Mouse (Mus musculus) myocyte (in vitro differentiated cells): ENCODE measurements at regions not wholly inside any gene's neighbourhood (a gene's known extent, or its start where the extent isn't known, plus 50 kb on each side); places are given as distances from the start of the nearest gene placed in this dataset.

Experiments used
- H3K27me3 ChIP-seq: one replicate; pipeline ENCODE4 v1.6.1; 2011; ENCODE audit not compliant: control insufficient read depth, insufficient read depth, insufficient read length
- H3K36me3 ChIP-seq: one replicate; pipeline ENCODE4 v1.6.1; 2011; ENCODE audit not compliant: control insufficient read depth, insufficient read depth
- H3K4me2 ChIP-seq: one replicate; pipeline ENCODE4 v1.6.1; 2011; ENCODE audit warnings: low read depth, control low read depth
- H3K4me3 ChIP-seq: one replicate; pipeline ENCODE4 v1.5.1; 2011; ENCODE audit warnings: mild to moderate bottlenecking, control low read depth, moderate library complexity
- H3K79me2 ChIP-seq: one replicate; pipeline ENCODE4 v1.6.1; 2011; ENCODE audit not compliant: control insufficient read depth, insufficient read depth
- H3ac ChIP-seq: one replicate; pipeline ENCODE4 v1.6.1; 2011; ENCODE audit not compliant: control insufficient read depth, insufficient read length
- CEBPB ChIP-seq: IDR thresholded peaks from 2 replicates; pipeline ENCODE4 v1.6.1; 2011; ENCODE audit warnings: mild to moderate bottlenecking, moderate library complexity; ENCODE audit not compliant: poor library complexity, insufficient read depth, severe bottlenecking
- E2F4 ChIP-seq: IDR thresholded peaks from one replicate; pipeline ENCODE4 v1.6.1; 2011; ENCODE audit warnings: mild to moderate bottlenecking, control low read depth, moderate library complexity; ENCODE audit not compliant: insufficient read depth
- MAX ChIP-seq: IDR thresholded peaks from one replicate; pipeline ENCODE4 v1.6.1; 2011; ENCODE audit warnings: low read depth, mild to moderate bottlenecking, control low read depth
- MYOD1 ChIP-seq, 3 experiments: IDR thresholded peaks; one replicate each; pipeline ENCODE4 v1.6.1; 2011; ENCODE audit warnings: control low read depth in 2 of 3, low read depth in 2 of 3, mild to moderate bottlenecking in 2 of 3, moderate library complexity in 1 of 3; ENCODE audit not compliant: insufficient read length in 2 of 3, control insufficient read depth in 1 of 3
- MYOG ChIP-seq, 3 experiments: IDR thresholded peaks; one replicate each; pipeline ENCODE4 v1.6.1; 2011; ENCODE audit warnings: control low read depth in 2 of 3, low read depth in 2 of 3, mild to moderate bottlenecking in 2 of 3; ENCODE audit not compliant: insufficient read length in 2 of 3, control insufficient read depth in 1 of 3, insufficient read depth in 1 of 3
- POLR2A ChIP-seq: IDR thresholded peaks from one replicate; pipeline ENCODE4 v1.6.1; 2011; ENCODE audit warnings: low read depth, mild to moderate bottlenecking, control low read depth, moderate library complexity; ENCODE audit not compliant: insufficient read length
- POLR2AphosphoS2 ChIP-seq: IDR thresholded peaks from one replicate; pipeline ENCODE4 v1.6.1; 2011; ENCODE audit warnings: low read depth, control low read depth; ENCODE audit not compliant: insufficient read length
- REST ChIP-seq: IDR thresholded peaks from one replicate; pipeline ENCODE4 v1.6.1; 2011; ENCODE audit warnings: mild to moderate bottlenecking, control low read depth, moderate library complexity; ENCODE audit not compliant: insufficient read depth, insufficient read length
- SRF ChIP-seq: IDR thresholded peaks from one replicate; pipeline ENCODE4 v1.6.1; 2011; ENCODE audit warnings: low read depth; ENCODE audit not compliant: control insufficient read depth, insufficient read length
- TCF12 ChIP-seq: IDR thresholded peaks from one replicate; pipeline ENCODE4 v1.6.1; 2011; ENCODE audit warnings: mild to moderate bottlenecking, control low read depth; ENCODE audit not compliant: poor library complexity, insufficient read depth, severe bottlenecking
- TCF3 ChIP-seq: IDR thresholded peaks from one replicate; pipeline ENCODE4 v1.6.1; 2011; ENCODE audit warnings: low read depth, control low read depth; ENCODE audit not compliant: insufficient read length
- USF1 ChIP-seq: IDR thresholded peaks from one replicate; pipeline ENCODE4 v1.6.1; 2011; ENCODE audit warnings: low read depth, mild to moderate bottlenecking, control low read depth, moderate library complexity

DNA sequence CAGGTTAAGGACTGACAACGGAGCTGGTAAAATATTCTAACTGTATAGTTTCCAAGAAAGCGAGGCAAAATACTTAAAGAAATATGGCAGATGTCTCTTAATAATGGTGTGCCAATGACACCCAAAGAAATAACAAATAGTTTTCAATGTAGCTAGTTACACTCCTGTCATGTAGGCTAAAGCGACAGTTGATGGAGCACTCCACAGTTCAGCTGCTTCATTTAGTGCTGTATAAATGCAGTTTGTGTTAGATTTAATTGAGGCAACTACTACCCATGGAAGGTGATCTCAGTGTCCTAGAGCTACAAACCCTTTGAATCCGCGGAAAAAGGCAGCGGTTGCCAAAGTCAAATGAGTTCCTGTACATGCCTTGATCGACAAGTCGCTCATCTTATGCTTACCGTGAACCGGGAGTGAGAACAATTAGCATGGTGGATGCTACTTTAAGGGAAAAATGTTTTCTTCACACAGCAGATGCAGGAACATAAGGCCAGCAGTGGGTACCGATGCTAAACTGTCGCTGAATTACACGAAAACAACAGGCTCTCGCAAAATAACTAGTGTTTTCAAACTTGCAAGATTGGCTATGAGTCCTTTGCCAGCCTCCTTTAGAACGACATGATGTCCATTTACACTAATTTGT is 961.4 kb downstream of the Mat2b start:
- no peaks in the 10 kb centered on the region for H3K27me3 ChIP-seq
- no peak overlapping the region for H3K4me2 ChIP-seq
- H3ac ChIP-seq = no peak overlapping the region
- no peaks in the 10 kb centered on the region for H3K79me2 ChIP-seq
- no peak for TF ChIP-seq TCF3
- no peak for TF ChIP-seq SRF
- no peak for TF ChIP-seq MYOD1 (IDR thresholded peaks at IDR 0.05; ENCODE audit: control insufficient read depth in 1 of 3, insufficient read length in 2 of 3, low read depth in 2 of 3)
- no peak for TF ChIP-seq E2F4
- no peak for TF ChIP-seq POLR2AphosphoS2
- TF ChIP-seq CEBPB = no peak
- H3K36me3 ChIP-seq = no peaks in the 10 kb centered on the region
- H3K4me3 ChIP-seq = no peak overlapping the region

GRCm38 (mm10) chr11:39723621-39724020 is 971.4 kb downstream of the Mat2b start:
- Histone ChIP-seq H3ac (no peak overlapping the region), H3K4me3 (no peak overlapping the region), H3K4me2 (no peak overlapping the region), H3K36me3 (no peaks in the 10 kb centered on the region), H3K79me2 (no peaks in the 10 kb centered on the region), H3K27me3 (no peaks in the 10 kb centered on the region)
- no peak for TF ChIP-seq MYOG (IDR thresholded peaks at IDR 0.05; ENCODE audit: control insufficient read depth in 1 of 3, insufficient read depth in 1 of 3, insufficient read length in 2 of 3, low read depth in 2 of 3)
- no peak for TF ChIP-seq TCF12
- no peak for TF ChIP-seq REST
- TF ChIP-seq SRF = no peak
- no peak for TF ChIP-seq TCF3
- TF ChIP-seq POLR2AphosphoS2 = no peak
- TF ChIP-seq CEBPB = no peak
- TF ChIP-seq MYOD1 (IDR thresholded peaks at IDR 0.05; ENCODE audit: control insufficient read depth in 1 of 3, insufficient read length in 2 of 3, low read depth in 2 of 3) = no peak
- TF ChIP-seq E2F4 = no peak
- no peak for TF ChIP-seq POLR2A
- TF ChIP-seq USF1 = no peak
- TF ChIP-seq MAX = no peak

DNA sequence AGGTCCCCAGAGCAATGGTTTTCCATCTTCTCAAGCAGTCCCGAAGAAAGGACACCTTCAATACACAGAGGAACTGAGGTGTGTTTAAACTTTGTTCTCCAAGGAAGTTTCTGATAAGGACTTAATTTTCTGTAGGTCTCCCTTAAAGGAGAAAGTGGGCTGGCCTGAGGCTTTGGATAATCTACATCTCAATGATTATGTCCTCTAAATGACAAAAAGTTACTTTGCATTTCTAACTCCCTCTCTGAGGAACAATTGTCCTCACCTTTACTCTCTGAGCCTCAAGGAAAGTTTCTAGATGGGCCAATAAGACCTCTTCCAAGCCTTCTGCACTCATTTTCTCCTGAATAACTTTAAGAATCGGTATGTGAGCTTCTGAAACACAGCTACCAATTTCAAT is 1016.5 kb downstream of the Mat2b start:
- Histone ChIP-seq H3K27me3 (no peaks in the 10 kb centered on the region), H3K79me2 (no peaks in the 10 kb centered on the region), H3K4me3 (no peak overlapping the region), H3ac (no peak overlapping the region), H3K4me2 (no peak overlapping the region), H3K36me3 (no peaks in the 10 kb centered on the region)
- no peak for TF ChIP-seq POLR2A
- TF ChIP-seq CEBPB = no peak
- no peak for TF ChIP-seq SRF
- no peak for TF ChIP-seq USF1
- TF ChIP-seq MYOD1 (IDR thresholded peaks at IDR 0.05; ENCODE audit: control insufficient read depth in 1 of 3, insufficient read length in 2 of 3, low read depth in 2 of 3) = no peak
- TF ChIP-seq TCF3 = no peak

DNA sequence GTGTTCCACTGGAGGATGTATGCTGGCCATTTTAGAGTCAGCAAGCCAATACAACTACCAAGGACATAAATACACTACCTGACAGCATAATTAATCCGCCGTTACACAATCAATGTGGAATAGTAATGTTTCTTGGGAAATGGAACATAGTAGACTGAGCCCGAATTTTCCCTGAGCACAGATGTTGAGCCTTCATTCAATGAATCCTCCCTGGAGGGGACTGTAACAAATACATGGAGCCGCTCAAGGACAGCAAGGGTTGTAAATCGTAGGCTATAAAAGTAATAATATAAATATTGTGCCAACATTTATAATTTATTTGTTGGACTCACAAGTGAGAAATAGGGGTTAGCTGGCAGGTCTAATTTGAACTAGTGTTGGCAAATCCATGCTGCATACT is 1041.4 kb downstream of the Mat2b start:
- Histone ChIP-seq H3K4me2 (no peak overlapping the region), H3ac (no peak overlapping the region), H3K79me2 (no peaks in the 10 kb centered on the region), H3K36me3 (no peaks in the 10 kb centered on the region), H3K4me3 (no peak overlapping the region), H3K27me3 (no peaks in the 10 kb centered on the region)
- TF ChIP-seq E2F4 = no peak

GRCm38 (mm10) chr11:39619356-39619755 is 1075.6 kb downstream of the Mat2b start:
- no peak for TF ChIP-seq USF1
- TF ChIP-seq TCF3 = no peak
- TF ChIP-seq CEBPB = no peak
- TF ChIP-seq MAX = no peak
- Histone ChIP-seq H3K4me3 (no peak overlapping the region), H3ac (no peak overlapping the region), H3K27me3 (no peaks in the 10 kb centered on the region), H3K79me2 (no peaks in the 10 kb centered on the region), H3K36me3 (no peaks in the 10 kb centered on the region), H3K4me2 (no peak overlapping the region)

DNA sequence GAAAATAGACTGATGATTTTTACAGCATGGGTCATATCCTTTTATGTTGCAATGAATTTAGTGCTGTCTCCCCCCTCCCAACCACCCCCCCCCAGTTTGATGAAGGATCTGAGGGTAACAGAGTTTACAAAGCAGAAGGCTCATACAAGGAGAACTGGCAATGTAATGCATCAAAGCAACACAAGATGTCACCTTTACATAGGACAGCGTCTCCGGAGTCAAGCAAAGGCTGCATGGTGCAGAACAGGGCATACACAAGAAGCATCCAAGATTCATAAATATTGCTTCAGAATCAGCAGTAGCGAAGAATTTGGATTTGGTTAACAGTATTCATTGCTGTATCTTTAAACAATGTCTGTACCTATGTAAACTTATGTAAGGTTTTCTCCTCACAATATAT is 1079.2 kb downstream of the Mat2b start:
- Histone ChIP-seq H3K4me2 (no peak overlapping the region), H3K4me3 (no peak overlapping the region), H3ac (no peak overlapping the region), H3K36me3 (no peaks in the 10 kb centered on the region), H3K79me2 (no peaks in the 10 kb centered on the region), H3K27me3 (no peaks in the 10 kb centered on the region)
- TF ChIP-seq E2F4 = no peak
- TF ChIP-seq MYOG (IDR thresholded peaks at IDR 0.05; ENCODE audit: control insufficient read depth in 1 of 3, insufficient read depth in 1 of 3, insufficient read length in 2 of 3, low read depth in 2 of 3) = no peak
- TF ChIP-seq REST = no peak
- TF ChIP-seq POLR2AphosphoS2 = no peak
- no peak for TF ChIP-seq CEBPB
- TF ChIP-seq MYOD1 (IDR thresholded peaks at IDR 0.05; ENCODE audit: control insufficient read depth in 1 of 3, insufficient read length in 2 of 3, low read depth in 2 of 3) = no peak
- no peak for TF ChIP-seq SRF
- TF ChIP-seq POLR2A = no peak
